8 mouse cellular contexts compared by ENCODE assay signal in genomic region chr5:105518626-105519095, GRCm38 (mm10). TPM values are rescaled to one million over a fixed set of nuclear protein-coding genes. Genes with fewer than 3 reads are reported as not detected.
DNase-seq lines count a peak whose midpoint lies in the region; ATAC-seq and TF ChIP-seq lines count a peak whose summit lies in the region.

No protein-coding gene starts in this region.

- no peaks in the 10 kb centered on the region for H3K9me3 ChIP-seq in kidney, embryonic 14.5 days (ENCODE audit: control insufficient read depth, low read length)
- H3K9me3 ChIP-seq in G1E (replicated peaks), result no peaks in the 10 kb centered on the region
- H3K9me3 ChIP-seq in forebrain, embryonic 10.5 days, result no peaks in the 10 kb centered on the region
- no peaks in the 10 kb centered on the region for H3K9me3 ChIP-seq in limb, embryonic 10.5 days (replicated peaks)

- no peak for DNase-seq in kidney, adult 11 months
- peak; percentile 14 for DNase-seq in G1E (ENCODE audit: low spot score)
- no peak for DNase-seq in forebrain, embryonic 10.5 days (ENCODE audit: extremely low spot score, low spot score)
- DNase-seq in limb, embryonic 10.5 days (ENCODE audit: low spot score), result no peak
- DNase-seq in thymus, postnatal 4 days, result peak; percentile 69
- no peak for DNase-seq in kidney, postnatal 25 days

- no peaks in the 10 kb centered on the region for H3K27me3 ChIP-seq in kidney, embryonic 14.5 days (ENCODE audit: control insufficient read depth, insufficient read depth, low read length)
- H3K27me3 ChIP-seq in G1E (ENCODE audit: insufficient read depth, low read length), result no peaks in the 10 kb centered on the region
- H3K27me3 ChIP-seq in forebrain, embryonic 10.5 days (ENCODE audit: poor library complexity, severe bottlenecking), result peaks cover 18% of the 10 kb centered on the region
- peaks cover 12% of the 10 kb centered on the region for H3K27me3 ChIP-seq in limb, embryonic 10.5 days (ENCODE audit: low read depth, poor library complexity, severe bottlenecking)

- peak; percentile 60 for ATAC-seq in kidney, embryonic 14.5 days (ENCODE audit: low FRiP score, low TSS enrichment)
- ATAC-seq in G1E (ENCODE audit: extremely low read depth, insufficient number of reproducible peaks, low FRiP score, poor library complexity, severe bottlenecking), result 0 out of 2 replicates have a peak, but pooled peaks have one; percentile 1
- ATAC-seq in monocyte, adult 5-6 weeks (replicated peaks; ENCODE audit: insufficient number of reproducible peaks, low FRiP score, low TSS enrichment, poor library complexity, severe bottlenecking), result peak; percentile 4; the same call in 1 of the 2 replicates

- H3K9ac ChIP-seq in kidney, embryonic 14.5 days (ENCODE audit: low read depth, low read length), result peak overlapping the region; percentile 79

- H3K27ac ChIP-seq in kidney, embryonic 14.5 days (ENCODE audit: low read depth, low read length), result peak overlapping the region; percentile 52; the same call in 1 of the 2 replicates
- H3K27ac ChIP-seq in forebrain, embryonic 10.5 days, result peak overlapping the region; percentile 92
- peak overlapping the region; percentile 92 for H3K27ac ChIP-seq in limb, embryonic 10.5 days

- peak overlapping the region; percentile 95 for H3K4me2 ChIP-seq in kidney, embryonic 14.5 days (replicated peaks; ENCODE audit: low read depth, low read length)

- H3K4me3 ChIP-seq in kidney, embryonic 14.5 days (ENCODE audit: low read length), result peak overlapping the region; percentile 69
- peak overlapping the region; percentile 95 for H3K4me3 ChIP-seq in G1E (ENCODE audit: low read depth, low read length)
- H3K4me3 ChIP-seq in forebrain, embryonic 10.5 days, result peak overlapping the region; percentile 84
- peak overlapping the region; percentile 81 for H3K4me3 ChIP-seq in limb, embryonic 10.5 days

- no peaks in the 10 kb centered on the region for H3K36me3 ChIP-seq in kidney, embryonic 14.5 days (ENCODE audit: control insufficient read depth, insufficient read depth, low read length)
- peaks cover 9% of the 10 kb centered on the region for H3K36me3 ChIP-seq in G1E (replicated peaks)
- no peaks in the 10 kb centered on the region for H3K36me3 ChIP-seq in forebrain, embryonic 10.5 days (replicated peaks)
- no peaks in the 10 kb centered on the region for H3K36me3 ChIP-seq in limb, embryonic 10.5 days

- 1% methylated on average over 16 of the region's 16 CpGs for WGBS in kidney, embryonic 14.5 days
- WGBS in forebrain, embryonic 10.5 days, result 1% methylated on average over 16 of the region's 16 CpGs
- WGBS in limb, embryonic 10.5 days, result 4% methylated on average over 16 of the region's 16 CpGs

- no peak for TF ChIP-seq CTCF in G1E (IDR thresholded peaks at IDR 0.05; ENCODE audit: low read depth, low read length)

- H3K4me1 ChIP-seq in kidney, embryonic 14.5 days (ENCODE audit: control insufficient read depth, insufficient read depth, low read length), result no peaks in the 10 kb centered on the region
- peaks cover 71% of the 10 kb centered on the region for H3K4me1 ChIP-seq in G1E (ENCODE audit: insufficient read depth, low read depth, low read length)
- H3K4me1 ChIP-seq in forebrain, embryonic 10.5 days, result peaks cover 45% of the 10 kb centered on the region
- H3K4me1 ChIP-seq in limb, embryonic 10.5 days, result peaks cover 48% of the 10 kb centered on the region

RNA-seq across cellular contexts. Expression of gene Lrrc8c, which starts 0.5 kb away (rescaled TPM):
- polyA plus RNA-seq in kidney, embryonic 14.5 days (2014; fragmentation: Nextera tagmentation; extraction: Ambion mirVana), result 13.1 and 14.2 TPM in 2 replicates
- total RNA-seq in G1E (2014; fragmentation: Nextera tagmentation), result 50.6 and 53.4 TPM in 2 replicates
- total RNA-seq in G1E (2017), result 7.7 and 10.1 TPM in 2 replicates
- polyA plus RNA-seq in G1E (2012), result 70.0 and 75.7 TPM in 2 replicates
- polyA plus RNA-seq in forebrain, embryonic 10.5 days (2016; fragmentation: Nextera tagmentation; extraction: Ambion mirVana), result 12.4 and 14.8 TPM in 2 replicates
- 11.1 and 14.2 TPM in 2 replicates for polyA plus RNA-seq in limb, embryonic 10.5 days (2016; fragmentation: Nextera tagmentation; extraction: Ambion mirVana)
- 18.1 to 49.5 TPM (median 38.9 TPM) in 3 replicates for total RNA-seq in monocyte, adult 5-6 weeks (2017)

Comparison
In these comparisons a context has a peak if more than half of its experiments do, and no peak if none do; other contexts are left out.
1. ATAC-seq: peak in every context shown above with its lines; median percentile 60 in kidney, embryonic 14.5 days; 4 in monocyte, adult 5-6 weeks; 1 in G1E.
2. DNase-seq: peak in G1E (single experiment) and thymus, postnatal 4 days (single experiment); none in kidney, adult 11 months (single experiment), forebrain, embryonic 10.5 days (single experiment), limb, embryonic 10.5 days (single experiment) and kidney, postnatal 25 days (0 of 2).
3. Peak in every context shown above with its lines, with median percentiles within 50 percentile points of each other: H3K27ac ChIP-seq and H3K4me3 ChIP-seq.